Mouse (Mus musculus) heart, embryonic 12.5 days (tissue): Measurements from ENCODE around the gene 2310011J03Rik. TPM values are rescaled to one million over a fixed set of nuclear protein-coding genes. Genes with fewer than 3 reads are reported as not detected.

Experiments
- ATAC-seq: fragments of 200-750 bp; cut with Nextera tagmentation; 2 replicates; pipeline ENCODE4 v1.8.0; 2017; ENCODE audit warnings: moderate TSS enrichment, moderate library complexity; ENCODE audit not compliant: insufficient number of reproducible peaks, low FRiP score
- H3K27ac ChIP-seq: fragments of 300-500 bp; sonication (generic); 2 replicates; pipeline ENCODE4 v1.5.1; 2016; ENCODE audit warnings: mild to moderate bottlenecking, moderate library complexity; ENCODE audit not compliant: poor library complexity, severe bottlenecking
- H3K27me3 ChIP-seq: fragments of 300-500 bp; sonication (generic); replicated peaks from 2 replicates; pipeline ENCODE4 v1.6.1; 2016; ENCODE audit warnings: mild to moderate bottlenecking, moderate library complexity
- H3K36me3 ChIP-seq: fragments of 300-500 bp; sonication (generic); 2 replicates; pipeline ENCODE4 v1.6.1; 2016; ENCODE audit warnings: mild to moderate bottlenecking, moderate library complexity
- H3K4me1 ChIP-seq: fragments of 300-500 bp; sonication (generic); replicated peaks from 2 replicates; pipeline ENCODE4 v1.6.1; 2016; ENCODE audit warnings: mild to moderate bottlenecking
- H3K4me2 ChIP-seq: fragments of 300-500 bp; sonication (generic); 2 replicates; pipeline ENCODE4 v1.6.1; 2016; ENCODE audit warnings: mild to moderate bottlenecking, moderate library complexity
- H3K4me3 ChIP-seq: fragments of 300-500 bp; sonication (generic); 2 replicates; pipeline ENCODE4 v1.5.1; 2016; ENCODE audit warnings: mild to moderate bottlenecking
- H3K9ac ChIP-seq: fragments of 300-500 bp; sonication (generic); 2 replicates; pipeline ENCODE4 v1.6.1; 2016; ENCODE audit warnings: mild to moderate bottlenecking, moderate library complexity
- H3K9me3 ChIP-seq: fragments of 300-500 bp; sonication (generic); replicated peaks from 2 replicates; pipeline ENCODE4 v1.6.1; 2016; ENCODE audit warnings: mild to moderate bottlenecking, moderate library complexity
- WGBS: fragments of 180-500 bp; shearing (Covaris S2); methylation state at CpG from one replicate; pipeline ENCODE4 v1.1.7; 2016; 5-methylcytosine and 5-hydroxymethylcytosine counted together
- polyA plus RNA-seq: library from polyadenylated mRNA; unstranded; fragments of >200 nt; fragmentation: Nextera tagmentation; extraction: Ambion mirVana; gene quantifications from 2 replicates; pipeline ENCODE4 v1.2.1, GENCODE M21; 2016

The 2310011J03Rik gene
- polyA plus RNA-seq, 1 experiment from 2014 or later: 32.8 TPM

GRCm38 (mm10) chr10:80288097-80288496, 32.2 kb downstream of the 2310011J03Rik start:
- H3K9ac ChIP-seq: no peak overlapping the region
- H3K36me3 ChIP-seq: peaks cover 59% of the 10 kb centered on the region
- no peaks in the 10 kb centered on the region for H3K27me3 ChIP-seq
- 94% methylated on average over 12 of the region's 12 CpGs for WGBS
- no peak for ATAC-seq
- no peak overlapping the region for H3K4me2 ChIP-seq
- H3K27ac ChIP-seq: no peak overlapping the region
- H3K4me1 ChIP-seq: peaks cover under 1% of the 10 kb centered on the region
- no peak overlapping the region for H3K4me3 ChIP-seq
- H3K9me3 ChIP-seq: no peaks in the 10 kb centered on the region

GRCm38 (mm10) chr10:80285222-80286070, 34.9 kb downstream of the 2310011J03Rik start:
- Histone ChIP-seq H3K4me1 (peaks cover 21% of the 10 kb centered on the region), H3K9me3 (no peaks in the 10 kb centered on the region), H3K4me2 (no peak overlapping the region), H3K36me3 (peaks cover 84% of the 10 kb centered on the region), H3K27ac (no peak overlapping the region), H3K27me3 (no peaks in the 10 kb centered on the region), H3K9ac (no peak overlapping the region; the same call in 1 of the 2 replicates), H3K4me3 (no peak overlapping the region)
- no peak for ATAC-seq
- WGBS: 88% methylated on average over 15 of the region's 15 CpGs

GRCm38 (mm10) chr10:80282481-80283441, 37.6 kb downstream of the 2310011J03Rik start:
- Histone ChIP-seq H3K9ac (no peak overlapping the region), H3K27ac (0 out of 2 replicates have a peak overlapping the region, but pooled peaks have one; percentile 20), H3K27me3 (no peaks in the 10 kb centered on the region), H3K4me1 (peaks cover 22% of the 10 kb centered on the region), H3K9me3 (no peaks in the 10 kb centered on the region), H3K4me2 (no peak overlapping the region), H3K36me3 (peaks cover 96% of the 10 kb centered on the region), H3K4me3 (no peak overlapping the region)
- no peak for ATAC-seq
- WGBS: 84% methylated on average over 20 of the region's 20 CpGs

DNA sequence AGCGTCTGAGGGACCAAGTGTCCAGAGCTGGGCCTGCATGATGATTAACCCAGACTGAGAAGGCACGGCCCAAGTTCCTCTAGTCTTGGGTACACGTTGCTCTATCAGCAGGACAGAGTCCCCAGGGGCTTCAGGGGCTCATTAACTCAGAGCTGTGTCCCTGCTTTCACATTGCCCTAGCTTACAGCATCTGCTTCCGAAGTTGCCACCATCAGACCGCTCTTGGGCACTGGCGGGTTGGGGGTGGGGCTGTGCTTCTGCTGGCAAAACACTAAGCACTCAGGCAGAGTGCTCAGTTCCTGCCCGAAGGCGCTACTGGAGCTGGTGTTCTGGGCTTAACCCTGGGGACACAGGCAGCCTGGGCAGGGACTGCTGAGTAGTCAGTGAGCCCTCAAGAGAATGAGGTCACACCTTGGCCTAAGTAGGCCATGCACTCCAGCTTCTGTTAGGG, 38.4 kb downstream of the 2310011J03Rik start:
- Histone ChIP-seq H3K27me3 (no peaks in the 10 kb centered on the region), H3K27ac (peak overlapping the region; percentile 20; the same call in 1 of the 2 replicates), H3K4me1 (peaks cover 22% of the 10 kb centered on the region), H3K4me2 (no peak overlapping the region), H3K36me3 (peaks cover 96% of the 10 kb centered on the region), H3K9me3 (no peaks in the 10 kb centered on the region), H3K9ac (peak overlapping the region; percentile 49; the same call in 1 of the 2 replicates), H3K4me3 (no peak overlapping the region)
- ATAC-seq: no peak
- WGBS: 71% methylated on average over 8 of the region's 8 CpGs

GRCm38 (mm10) chr10:80281304-80281703, 39.0 kb downstream of the 2310011J03Rik start:
- Histone ChIP-seq H3K27ac (peak overlapping the region; percentile 20; the same call in 1 of the 2 replicates), H3K4me3 (no peak overlapping the region), H3K4me1 (peaks cover 22% of the 10 kb centered on the region), H3K36me3 (peaks cover 95% of the 10 kb centered on the region), H3K27me3 (no peaks in the 10 kb centered on the region), H3K4me2 (no peak overlapping the region), H3K9ac (peak overlapping the region; percentile 34; the same call in 1 of the 2 replicates), H3K9me3 (no peaks in the 10 kb centered on the region)
- no peak for ATAC-seq
- WGBS: 68% methylated on average over 7 of the region's 7 CpGs

- Histone ChIP-seq H3K4me3 (no peak overlapping the region), H3K4me1 (peaks cover 22% of the 10 kb centered on the region), H3K27ac (no peak overlapping the region), H3K27me3 (no peaks in the 10 kb centered on the region), H3K9ac (no peak overlapping the region), H3K36me3 (peaks cover 95% of the 10 kb centered on the region), H3K4me2 (no peak overlapping the region), H3K9me3 (no peaks in the 10 kb centered on the region)
- 92% methylated on average over 12 of the region's 12 CpGs for WGBS
- ATAC-seq: no peak
These were observed 41.1 kb downstream of the 2310011J03Rik start for GRCm38 (mm10) chr10:80279273-80279672.

GRCm38 (mm10) chr10:80278390-80278789, 41.9 kb downstream of the 2310011J03Rik start:
- peaks cover 94% of the 10 kb centered on the region for H3K36me3 ChIP-seq
- H3K9me3 ChIP-seq: no peaks in the 10 kb centered on the region
- no peak overlapping the region for H3K27ac ChIP-seq
- H3K27me3 ChIP-seq: no peaks in the 10 kb centered on the region
- WGBS: 92% methylated on average over 9 of the region's 9 CpGs
- no peak overlapping the region for H3K9ac ChIP-seq
- no peak for ATAC-seq
- peaks cover 30% of the 10 kb centered on the region for H3K4me1 ChIP-seq
- no peak overlapping the region for H3K4me3 ChIP-seq
- H3K4me2 ChIP-seq: no peak overlapping the region

GRCm38 (mm10) chr10:80276238-80276637, 44.1 kb downstream of the 2310011J03Rik start:
- Histone ChIP-seq H3K4me1 (peaks cover 32% of the 10 kb centered on the region), H3K9ac (no peak overlapping the region), H3K36me3 (peaks cover 89% of the 10 kb centered on the region), H3K9me3 (no peaks in the 10 kb centered on the region), H3K4me2 (no peak overlapping the region), H3K27ac (no peak overlapping the region), H3K4me3 (no peak overlapping the region), H3K27me3 (no peaks in the 10 kb centered on the region)
- 82% methylated on average over 5 of the region's 5 CpGs for WGBS
- ATAC-seq: no peak

- H3K9me3 ChIP-seq: no peaks in the 10 kb centered on the region
These were observed 46.5 kb downstream of the 2310011J03Rik start for GRCm38 (mm10) chr10:80273847-80274246.

DNA sequence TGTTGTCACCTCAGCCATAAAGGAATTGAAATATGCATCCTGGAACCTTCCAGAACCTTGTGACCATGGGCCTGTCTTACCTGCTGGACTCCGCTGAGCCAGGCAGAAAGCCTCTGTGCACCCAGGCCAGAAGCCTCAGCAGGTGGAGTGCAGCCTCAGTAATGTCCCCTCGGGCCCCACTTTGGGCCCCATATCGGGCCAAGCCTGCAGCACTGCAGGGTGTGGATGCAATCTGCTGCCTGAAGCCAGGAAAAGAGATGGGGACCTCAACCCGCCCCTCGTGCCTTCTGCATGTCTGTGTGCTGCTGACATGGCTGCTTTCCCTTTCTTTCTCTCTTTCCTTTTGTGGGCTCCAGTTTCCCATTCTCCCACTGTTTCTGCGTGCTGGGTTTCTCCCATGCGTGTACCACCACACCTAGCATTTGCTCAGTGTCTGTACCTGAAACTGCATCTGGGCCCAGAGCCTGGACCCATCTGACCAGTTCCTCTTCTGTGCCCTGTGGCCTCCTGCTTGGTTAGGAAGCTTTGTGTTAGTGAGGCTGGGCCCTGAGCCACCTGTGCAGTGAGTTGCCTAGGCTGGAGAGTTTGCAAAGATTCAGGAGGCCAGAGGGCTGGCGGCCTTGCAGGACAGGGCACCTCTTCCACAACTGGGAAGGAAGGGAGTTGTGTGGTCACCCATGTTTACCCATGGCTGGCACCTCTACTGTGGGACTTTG, 48.3 kb downstream of the 2310011J03Rik start:
- Histone ChIP-seq H3K27me3 (no peaks in the 10 kb centered on the region), H3K4me1 (peaks cover 62% of the 10 kb centered on the region), H3K4me2 (0 out of 2 replicates have a peak overlapping the region, but pooled peaks have one; percentile 4), H3K9ac (0 out of 2 replicates have a peak overlapping the region, but pooled peaks have one; percentile 31), H3K36me3 (peaks cover 74% of the 10 kb centered on the region), H3K9me3 (no peaks in the 10 kb centered on the region), H3K4me3 (no peak overlapping the region), H3K27ac (no peak overlapping the region)
- 88% methylated on average over 8 of the region's 8 CpGs for WGBS
- ATAC-seq: no peak

More at GRCm38 (mm10) chr10:80273847-80274246, 46.5 kb downstream of the 2310011J03Rik start:
- peak overlapping the region; percentile 32; the same call in 1 of the 2 replicates for H3K9ac ChIP-seq
- ATAC-seq: no peak
- 81% methylated on average over 3 of the region's 3 CpGs for WGBS
- H3K4me3 ChIP-seq: no peak overlapping the region
- peaks cover 45% of the 10 kb centered on the region for H3K4me1 ChIP-seq
- H3K27ac ChIP-seq: no peak overlapping the region
- no peak overlapping the region for H3K4me2 ChIP-seq
- H3K27me3 ChIP-seq: no peaks in the 10 kb centered on the region
- H3K36me3 ChIP-seq: peaks cover 77% of the 10 kb centered on the region
